Mouse (Mus musculus) kidney, embryonic 14.5 days (tissue): Measurements from ENCODE around the gene Adam15. TPM values are rescaled to one million over a fixed set of nuclear protein-coding genes. Genes with fewer than 3 reads are reported as not detected.
A peak's percentile ranks its signal among the peaks of the same experiment; 100 is the strongest.

Experiments used
- ATAC-seq: fragments of 200-750 bp; cut with Nextera tagmentation; 2 replicates; pipeline ENCODE4 v1.8.0; 2017; ENCODE audit warnings: moderate number of reproducible peaks, mild to moderate bottlenecking, moderate TSS enrichment, moderate library complexity; ENCODE audit not compliant: low FRiP score, low TSS enrichment
- H3K27ac ChIP-seq: fragments of 300-500 bp; sonication (generic); 2 replicates; pipeline ENCODE4 v1.5.1; 2014; ENCODE audit warnings: low read depth, mild to moderate bottlenecking, low read length, moderate library complexity, mixed read lengths
- H3K27me3 ChIP-seq: fragments of 300-500 bp; sonication (generic); 2 replicates; pipeline ENCODE4 v1.6.1; 2014; ENCODE audit warnings: mild to moderate bottlenecking, low read length; ENCODE audit not compliant: control insufficient read depth, insufficient read depth
- H3K36me3 ChIP-seq: fragments of 300-500 bp; sonication (generic); 2 replicates; pipeline ENCODE4 v1.6.1; 2014; ENCODE audit warnings: low read length, mixed read lengths; ENCODE audit not compliant: control insufficient read depth, insufficient read depth
- H3K4me1 ChIP-seq: fragments of 300-500 bp; sonication (generic); 2 replicates; pipeline ENCODE4 v1.6.1; 2014; ENCODE audit warnings: low read length, mixed read lengths; ENCODE audit not compliant: control insufficient read depth, insufficient read depth
- H3K4me2 ChIP-seq: fragments of 300-500 bp; sonication (generic); replicated peaks from 2 replicates; pipeline ENCODE4 v1.6.1; 2014; ENCODE audit warnings: low read depth, mild to moderate bottlenecking, low read length
- H3K4me3 ChIP-seq: fragments of 300-500 bp; sonication (generic); 2 replicates; pipeline ENCODE4 v1.5.1; 2014; ENCODE audit warnings: mild to moderate bottlenecking, low read length
- H3K9ac ChIP-seq: fragments of 300-500 bp; sonication (generic); 2 replicates; pipeline ENCODE4 v1.6.1; 2014; ENCODE audit warnings: low read depth, mild to moderate bottlenecking, low read length, moderate library complexity
- H3K9me3 ChIP-seq: fragments of 300-500 bp; sonication (generic); 2 replicates; pipeline ENCODE4 v1.6.1; 2016; ENCODE audit warnings: low read length; ENCODE audit not compliant: control insufficient read depth
- WGBS: fragments of 180-500 bp; shearing (Covaris S2); extraction: QIAGEN DNeasy Blood & Tissue Kit; methylation state at CpG from one replicate; pipeline ENCODE4 v1.1.7; 2014; 5-methylcytosine and 5-hydroxymethylcytosine counted together
- polyA plus RNA-seq: library from polyadenylated mRNA; unstranded; fragments of >200 nt; fragmentation: Nextera tagmentation; extraction: Ambion mirVana; gene quantifications from 2 replicates; pipeline ENCODE4 v1.2.1, GENCODE M21; 2014

Adam15 gene
- polyA plus RNA-seq, 1 experiment from 2014 or later, result 47.1 TPM

- Histone ChIP-seq H3K9ac (no peak overlapping the region), H3K36me3 (no peaks in the 10 kb centered on the region; the same call in 1 of the 2 replicates), H3K27me3 (no peaks in the 10 kb centered on the region), H3K4me3 (no peak overlapping the region), H3K9me3 (no peaks in the 10 kb centered on the region), H3K4me1 (peaks cover 11% of the 10 kb centered on the region; the same call in 1 of the 2 replicates), H3K4me2 (no peak overlapping the region), H3K27ac (no peak overlapping the region)
- WGBS, result 90% methylated on average over 31 of the region's 31 CpGs
- no peak for ATAC-seq
Measured at GRCm38 (mm10) chr3:89379388-89380131, 29.8 kb upstream of the Adam15 start.

- peak; percentile 94 for ATAC-seq
- 2% methylated on average over 29 of the region's 29 CpGs for WGBS
- Histone ChIP-seq H3K9me3 (no peaks in the 10 kb centered on the region), H3K27me3 (no peaks in the 10 kb centered on the region), H3K27ac (no peak overlapping the region), H3K4me1 (peaks cover 11% of the 10 kb centered on the region; the same call in 1 of the 2 replicates), H3K4me2 (peak overlapping the region; percentile 88), H3K4me3 (peak overlapping the region; percentile 49), H3K9ac (peak overlapping the region; percentile 71), H3K36me3 (no peaks in the 10 kb centered on the region; the same call in 1 of the 2 replicates)
Measured at GRCm38 (mm10) chr3:89378394-89379067, 28.7 kb upstream of the Adam15 start.

GRCm38 (mm10) chr3:89377831-89378230, 28.0 kb upstream of the Adam15 start:
- peak; percentile 30 for ATAC-seq
- Histone ChIP-seq H3K36me3 (no peaks in the 10 kb centered on the region; the same call in 1 of the 2 replicates), H3K27ac (no peak overlapping the region), H3K4me2 (peak overlapping the region; percentile 88), H3K9me3 (no peaks in the 10 kb centered on the region), H3K27me3 (no peaks in the 10 kb centered on the region), H3K4me3 (peak overlapping the region; percentile 49; the same call in 1 of the 2 replicates), H3K4me1 (peaks cover 11% of the 10 kb centered on the region; the same call in 1 of the 2 replicates), H3K9ac (no peak overlapping the region)
- WGBS, result 80% methylated on average over 4 of the region's 4 CpGs

GRCm38 (mm10) chr3:89373581-89374231, 23.9 kb upstream of the Adam15 start:
- no peak overlapping the region for H3K4me2 ChIP-seq
- WGBS, result 45% methylated on average over 5 of the region's 5 CpGs
- no peaks in the 10 kb centered on the region for H3K27me3 ChIP-seq
- no peaks in the 10 kb centered on the region for H3K36me3 ChIP-seq
- peaks cover 7% of the 10 kb centered on the region; the same call in 1 of the 2 replicates for H3K4me1 ChIP-seq
- H3K27ac ChIP-seq, result no peak overlapping the region
- H3K9me3 ChIP-seq, result no peaks in the 10 kb centered on the region
- no peak overlapping the region for H3K4me3 ChIP-seq
- no peak overlapping the region for H3K9ac ChIP-seq
- ATAC-seq, result no peak

- WGBS, result 45% methylated on average over 11 of the region's 11 CpGs
- Histone ChIP-seq H3K4me1 (0 out of 2 replicates have a peak, but pooled peaks cover 4% of the 10 kb centered on the region), H3K36me3 (no peaks in the 10 kb centered on the region), H3K27me3 (no peaks in the 10 kb centered on the region), H3K9ac (no peak overlapping the region; the same call in 1 of the 2 replicates), H3K4me3 (no peak overlapping the region), H3K9me3 (no peaks in the 10 kb centered on the region), H3K4me2 (no peak overlapping the region), H3K27ac (no peak overlapping the region)
- 0 out of 2 replicates have a peak, but pooled peaks have one; percentile 46 for ATAC-seq
Measured at GRCm38 (mm10) chr3:89367338-89367737, 17.5 kb upstream of the Adam15 start.

GRCm38 (mm10) chr3:89365486-89366414, 16.0 kb upstream of the Adam15 start:
- Histone ChIP-seq H3K4me1 (0 out of 2 replicates have a peak, but pooled peaks cover 4% of the 10 kb centered on the region), H3K9ac (peak overlapping the region; percentile 18; the same call in 1 of the 2 replicates), H3K27ac (no peak overlapping the region), H3K9me3 (no peaks in the 10 kb centered on the region), H3K27me3 (no peaks in the 10 kb centered on the region), H3K4me3 (no peak overlapping the region), H3K36me3 (no peaks in the 10 kb centered on the region), H3K4me2 (no peak overlapping the region)
- WGBS, result 66% methylated on average over 20 of the region's 20 CpGs
- ATAC-seq, result no peak

- H3K9ac ChIP-seq, result peak within 1 kb of the TSS; percentile 18; the same call in 1 of the 2 replicates
- H3K4me3 ChIP-seq, result no peak within 1 kb of the TSS
- 0 out of 2 replicates have a peak, but pooled peaks cover 4% of the 10 kb centered on the region for H3K4me1 ChIP-seq
- H3K27ac ChIP-seq, result no peak within 1 kb of the TSS
- no peaks in the 10 kb centered on the region for H3K36me3 ChIP-seq
- no peak within 1 kb of the TSS for H3K4me2 ChIP-seq
- WGBS, result 96% methylated on average over 11 of the region's 11 CpGs
- no peak for ATAC-seq
- H3K9me3 ChIP-seq, result no peaks in the 10 kb centered on the region
- no peaks in the 10 kb centered on the region for H3K27me3 ChIP-seq
Measured at GRCm38 (mm10) chr3:89365153-89365485, 15.3 kb upstream of the Adam15 start, which contains the start of gene Dcst1. Gene Dcst1, minus strand, starts transcription at chr3:89365253.

- ATAC-seq, result no peak
Measured at GRCm38 (mm10) chr3:89364631-89365030, 14.8 kb upstream of the Adam15 start.

More at GRCm38 (mm10) chr3:89364631-89365030, 14.8 kb upstream of the Adam15 start:
- WGBS, result 69% methylated on average over 8 of the region's 8 CpGs
- Histone ChIP-seq H3K4me1 (0 out of 2 replicates have a peak, but pooled peaks cover 4% of the 10 kb centered on the region), H3K9ac (no peak overlapping the region), H3K27me3 (no peaks in the 10 kb centered on the region), H3K4me2 (no peak overlapping the region), H3K4me3 (no peak overlapping the region), H3K9me3 (no peaks in the 10 kb centered on the region), H3K36me3 (no peaks in the 10 kb centered on the region), H3K27ac (no peak overlapping the region)
